Mouse (Mus musculus) embryonic facial prominence, embryonic 14.5 days (tissue): ENCODE measurements around the gene Kansl1. TPM values are rescaled to one million over a fixed set of nuclear protein-coding genes. Genes with fewer than 3 reads are reported as not detected.

Experiments used
- ATAC-seq: fragments of 200-750 bp; cut with Nextera tagmentation; 2 replicates; pipeline ENCODE4 v1.8.0; 2017; ENCODE audit warnings: low read depth, moderate number of reproducible peaks, moderate TSS enrichment
- DNase-seq: peaks from one replicate; pipeline ENCODE4 v3.0.0-alpha.2; 2015; ENCODE audit warnings: low spot score
- H3K27ac ChIP-seq: fragments of 300-500 bp; sonication (generic); replicated peaks from 2 replicates; pipeline ENCODE4 v1.5.1; 2014; ENCODE audit warnings: low read depth, mild to moderate bottlenecking, low read length, moderate library complexity
- H3K27me3 ChIP-seq: fragments of 300-500 bp; sonication (generic); replicated peaks from 2 replicates; pipeline ENCODE4 v1.6.1; 2014; ENCODE audit warnings: low read length; ENCODE audit not compliant: control insufficient read depth, insufficient read depth
- H3K36me3 ChIP-seq: fragments of 300-500 bp; sonication (generic); 2 replicates; pipeline ENCODE4 v1.6.1; 2014; ENCODE audit warnings: low read length, mixed read lengths; ENCODE audit not compliant: control insufficient read depth, insufficient read depth
- H3K4me1 ChIP-seq: fragments of 300-500 bp; sonication (generic); 2 replicates; pipeline ENCODE4 v1.6.1; 2014; ENCODE audit warnings: antibody characterized with exemption, low read length; ENCODE audit not compliant: control insufficient read depth, insufficient read depth
- H3K4me2 ChIP-seq: fragments of 300-500 bp; sonication (generic); 2 replicates; pipeline ENCODE4 v1.6.1; 2014; ENCODE audit warnings: low read depth, mild to moderate bottlenecking, low read length, moderate library complexity, mixed read lengths
- H3K4me3 ChIP-seq: fragments of 300-500 bp; sonication (generic); 2 replicates; pipeline ENCODE4 v1.5.1; 2014; ENCODE audit warnings: low read depth, mild to moderate bottlenecking, low read length
- H3K9ac ChIP-seq: fragments of 300-500 bp; sonication (generic); 2 replicates; pipeline ENCODE4 v1.6.1; 2014; ENCODE audit warnings: low read depth, mild to moderate bottlenecking, low read length, moderate library complexity, mixed read lengths
- H3K9me3 ChIP-seq: fragments of 300-500 bp; sonication (generic); 2 replicates; pipeline ENCODE4 v1.6.1; 2016; ENCODE audit warnings: low read length; ENCODE audit not compliant: control insufficient read depth
- WGBS: fragments of 180-500 bp; shearing (Covaris S2); extraction: QIAGEN DNeasy Blood & Tissue Kit; methylation state at CpG from one replicate; pipeline ENCODE4 v1.1.7; 2014; 5-methylcytosine and 5-hydroxymethylcytosine counted together
- microRNA-seq: library from miRNA; unstranded; fragments of <30 nt; microRNA quantifications from one replicate; pipeline ENCODE4, GENCODE M21; 2016; ENCODE audit warnings: borderline number of aligned reads
- polyA plus RNA-seq: library from polyadenylated mRNA; unstranded; fragments of >200 nt; fragmentation: Nextera tagmentation; extraction: Ambion mirVana; gene quantifications from 2 replicates; pipeline ENCODE4 v1.2.1, GENCODE M21; 2014

Kansl1 gene
- polyA plus RNA-seq, 1 experiment from 2014 or later, result 26.0 TPM

DNA sequence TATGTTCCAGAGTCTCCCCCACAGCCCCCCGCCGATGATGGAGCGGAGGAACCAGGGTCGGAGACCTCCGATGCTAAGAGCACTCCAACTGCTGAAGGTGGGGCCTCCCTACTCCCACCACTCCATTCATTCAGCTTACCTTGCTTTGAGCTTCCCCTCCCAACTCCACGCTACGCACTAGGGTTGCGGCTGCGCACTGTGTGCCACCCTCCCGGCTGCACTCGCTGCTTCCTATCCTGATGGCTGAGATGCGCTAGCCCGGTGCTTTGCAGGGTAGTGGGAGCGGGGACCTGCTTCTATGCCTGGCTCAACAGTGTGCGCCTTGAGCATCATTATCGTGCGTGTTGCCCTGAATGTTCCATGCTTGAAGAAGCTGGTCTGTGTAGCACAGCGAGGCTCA is 181.5 kb downstream of the Kansl1 start:
- H3K36me3 ChIP-seq, result no peaks in the 10 kb centered on the region
- no peak overlapping the region for H3K9ac ChIP-seq
- H3K4me1 ChIP-seq, result peaks cover 4% of the 10 kb centered on the region; the same call in 1 of the 2 replicates
- no peaks in the 10 kb centered on the region for H3K9me3 ChIP-seq
- no peak for DNase-seq
- H3K27me3 ChIP-seq, result no peaks in the 10 kb centered on the region
- no peak overlapping the region for H3K4me2 ChIP-seq
- no peak overlapping the region for H3K27ac ChIP-seq
- no peak for ATAC-seq
- no peak overlapping the region for H3K4me3 ChIP-seq
- 97% methylated on average over 18 of the region's 18 CpGs for WGBS

Small RNAs within 50 kb of the gene (microRNA-seq; reads per million reads assigned to microRNA genes)
- not detected for gene Gm47315

Other genes with a start within 250 kb of the Kansl1 start
- gene Mapt, start 237.5 kb downstream of the Kansl1 start, polyA plus RNA-seq, result 26.5 and 27.2 TPM in 2 replicates
- 44.7 and 47.1 TPM in 2 replicates for gene Cdc27, start 81.8 kb upstream of the Kansl1 start, polyA plus RNA-seq
- gene Myl4, start 81.8 kb upstream of the Kansl1 start, polyA plus RNA-seq, result 391 and 492 TPM in 2 replicates
- gene Itgb3, start 139.1 kb upstream of the Kansl1 start, polyA plus RNA-seq, result 2.1 and 2.6 TPM in 2 replicates
- 0.01 TPM in 1 of 2 replicates, not detected in the other for gene Gm11639, start 216.8 kb upstream of the Kansl1 start, polyA plus RNA-seq